Mouse (Mus musculus) spleen, postnatal 10 days (tissue): ENCODE data around the gene Kcnh2.

Experiments used
- DNase-seq, 2 experiments: peaks; one replicate each; pipeline ENCODE4 v3.0.0; 2021 to 2022; ENCODE audit warnings: low spot score in 2 of 2

The Kcnh2 gene

GRCm38 (mm10) chr5:24346313-24346712 is 5.1 kb downstream of the Kcnh2 start:
- DNase-seq = no peak

DNA sequence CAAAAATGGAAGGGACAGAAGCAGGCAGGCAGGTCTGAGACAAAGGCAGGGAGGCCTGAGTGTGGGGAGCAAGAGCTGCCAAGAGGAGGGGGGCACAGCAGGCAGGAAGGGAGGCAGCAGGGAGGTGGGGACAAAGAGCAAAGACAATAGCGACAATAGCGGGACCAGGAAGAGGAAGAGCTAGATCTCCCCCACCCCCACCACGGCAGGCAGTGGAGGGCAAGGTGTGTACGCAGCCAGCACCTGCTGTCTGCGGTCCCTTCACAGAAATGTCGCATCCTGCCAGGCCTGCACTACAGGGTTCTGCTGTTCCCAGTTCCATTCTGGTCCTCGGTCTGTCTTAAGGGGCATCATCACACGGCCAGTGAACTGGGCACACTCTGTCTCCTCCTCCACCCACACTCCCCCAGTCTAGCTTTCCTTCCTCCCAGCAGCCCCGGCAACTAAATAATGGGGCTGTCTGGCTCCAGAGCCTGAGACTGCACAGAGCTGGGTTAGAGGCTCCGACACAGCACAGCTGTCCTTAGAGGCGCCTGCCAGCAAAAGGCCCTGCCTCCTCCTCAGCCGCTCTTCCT is 6.8 kb downstream of the Kcnh2 start:
- peak in 1 of 2 experiments; percentile 51 for DNase-seq

DNA sequence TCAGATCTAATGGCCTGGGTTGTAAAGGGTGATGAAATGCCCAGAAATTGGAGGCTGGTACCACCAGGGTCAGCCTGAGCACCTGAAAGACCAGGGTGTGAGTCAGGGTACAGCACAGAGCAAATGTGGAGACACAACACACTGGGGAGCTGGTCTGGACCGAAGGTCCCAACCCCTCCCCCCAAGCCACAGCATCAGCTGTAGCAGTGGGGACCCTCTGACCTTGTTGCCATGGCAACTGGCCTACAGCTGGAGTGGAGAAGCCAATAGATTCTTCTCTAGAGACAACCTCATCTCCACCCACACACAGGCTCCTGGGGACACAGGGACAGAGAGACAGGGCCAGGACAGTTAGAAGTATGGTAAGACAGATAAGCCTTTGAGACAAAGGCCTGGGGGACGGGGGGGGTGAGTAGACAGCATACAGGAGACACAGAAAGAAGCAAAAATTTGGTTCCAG is 7.4 kb downstream of the Kcnh2 start:
- no peak for DNase-seq

GRCm38 (mm10) chr5:24343379-24343778 is 8.0 kb downstream of the Kcnh2 start:
- DNase-seq = no peak

DNA sequence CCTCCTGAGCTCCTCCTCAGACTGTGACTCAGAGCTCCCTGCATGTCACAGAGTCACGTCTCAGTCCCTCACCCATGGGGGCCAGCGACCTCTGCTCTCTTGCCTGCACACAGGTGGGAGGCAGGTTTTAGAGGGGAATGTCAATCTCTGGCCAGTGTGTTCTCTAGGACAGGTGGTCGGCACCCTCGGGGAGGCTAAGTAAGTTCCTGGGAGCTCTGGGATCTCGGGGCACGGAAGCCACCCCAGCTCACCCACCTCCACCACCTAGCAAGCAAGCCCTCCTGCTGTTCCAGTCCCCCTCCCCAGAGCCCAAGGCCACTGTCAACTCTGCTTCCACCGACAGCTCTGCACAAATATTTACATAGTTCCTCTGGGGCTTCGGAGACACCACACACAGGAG is 8.4 kb downstream of the Kcnh2 start:
- no peak for DNase-seq

- DNase-seq = no peak
Measured at GRCm38 (mm10) chr5:24342205-24342963, 9.0 kb downstream of the Kcnh2 start.

- DNase-seq = no peak
Measured at GRCm38 (mm10) chr5:24337821-24338220, 13.6 kb downstream of the Kcnh2 start.

DNA sequence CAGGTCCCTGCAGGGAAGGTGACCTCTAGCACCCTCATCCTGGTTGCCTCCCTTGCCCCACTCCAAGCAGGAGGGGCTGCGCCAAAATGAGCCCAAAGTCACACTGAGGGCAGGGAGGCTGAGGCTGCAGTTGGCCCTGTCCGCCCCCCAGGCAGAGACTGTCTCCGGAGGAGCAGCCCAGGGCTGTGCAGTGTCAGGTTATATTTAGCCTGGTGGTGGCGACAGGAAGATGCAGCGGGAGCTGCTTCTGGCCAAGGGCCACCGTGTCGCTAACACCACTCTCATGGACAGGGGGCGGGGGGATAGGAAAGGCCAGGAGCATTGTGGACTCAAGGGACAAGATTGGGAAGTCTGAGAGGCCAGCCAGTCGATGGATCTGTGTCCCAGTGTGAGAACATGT is 14.0 kb downstream of the Kcnh2 start:
- DNase-seq = no peak

- DNase-seq = peak in 1 of 2 experiments; percentile 34
Measured at GRCm38 (mm10) chr5:24335888-24336511, 15.4 kb downstream of the Kcnh2 start.

GRCm38 (mm10) chr5:24334749-24335148 is 16.7 kb downstream of the Kcnh2 start:
- DNase-seq = no peak

DNA sequence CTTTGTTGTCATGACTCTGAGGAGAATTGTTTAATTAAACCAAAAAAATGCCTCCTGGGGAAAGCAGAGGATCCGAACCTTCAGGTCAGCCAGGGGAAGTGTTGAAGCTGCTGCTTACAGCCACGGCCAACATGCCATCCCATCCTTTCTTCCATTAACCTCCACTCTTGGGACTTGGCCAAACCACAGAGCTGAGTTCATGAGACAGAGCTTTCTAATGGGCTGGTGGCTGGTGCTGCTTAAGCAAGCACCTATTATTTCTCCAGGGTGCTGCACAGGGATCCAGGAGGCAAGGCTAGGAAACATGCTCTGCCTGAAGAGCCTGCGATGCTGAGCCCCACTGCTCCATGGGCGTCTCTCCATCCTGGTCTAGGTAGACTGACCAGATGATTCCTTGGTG is 19.0 kb downstream of the Kcnh2 start:
- no peak for DNase-seq

DNA sequence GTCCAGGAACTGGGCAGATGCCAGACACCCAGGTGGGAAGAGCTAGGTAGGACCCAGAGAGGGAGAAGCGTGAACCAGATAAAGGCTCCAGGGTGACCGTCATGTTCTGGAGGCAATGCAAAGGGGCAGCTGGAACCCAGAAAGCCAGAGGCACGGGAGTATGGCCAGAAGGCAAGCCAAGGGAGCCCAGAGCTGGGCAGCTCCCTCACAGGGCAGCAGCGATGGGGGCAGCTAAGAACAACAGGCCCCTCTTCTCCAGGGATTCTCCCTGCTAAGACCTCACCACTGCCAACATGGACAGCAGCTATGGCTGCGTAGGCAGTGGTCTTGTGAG is 21.5 kb downstream of the Kcnh2 start:
- DNase-seq = no peak

- no peak for DNase-seq
Measured at GRCm38 (mm10) chr5:24329212-24329964, 22.0 kb downstream of the Kcnh2 start.

DNA sequence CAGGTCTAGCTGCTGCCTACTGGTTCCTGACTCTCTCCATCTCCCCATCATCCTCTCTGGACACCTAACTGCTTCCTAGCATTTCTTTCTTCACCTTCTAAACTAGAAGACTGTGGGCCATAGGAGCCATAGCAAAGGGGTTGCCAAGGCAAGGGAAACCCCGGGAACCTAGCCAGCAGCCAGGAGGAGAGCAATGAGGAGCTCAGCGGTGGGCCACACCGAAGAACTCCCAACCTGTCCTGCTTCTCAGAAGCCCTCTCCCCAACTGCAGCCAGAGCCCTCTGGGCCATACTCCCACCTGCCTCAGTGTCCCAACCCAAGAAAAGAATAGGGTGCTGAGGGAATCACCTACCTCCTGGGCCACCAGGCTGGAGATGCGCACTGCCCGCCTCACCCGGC is 22.6 kb downstream of the Kcnh2 start:
- DNase-seq = no peak

GRCm38 (mm10) chr5:24326842-24327417 is 24.5 kb downstream of the Kcnh2 start:
- no peak for DNase-seq

- no peak for DNase-seq
Measured at GRCm38 (mm10) chr5:24326166-24326841, 25.1 kb downstream of the Kcnh2 start.

GRCm38 (mm10) chr5:24325251-24325650 is 26.2 kb downstream of the Kcnh2 start:
- no peak for DNase-seq

DNA sequence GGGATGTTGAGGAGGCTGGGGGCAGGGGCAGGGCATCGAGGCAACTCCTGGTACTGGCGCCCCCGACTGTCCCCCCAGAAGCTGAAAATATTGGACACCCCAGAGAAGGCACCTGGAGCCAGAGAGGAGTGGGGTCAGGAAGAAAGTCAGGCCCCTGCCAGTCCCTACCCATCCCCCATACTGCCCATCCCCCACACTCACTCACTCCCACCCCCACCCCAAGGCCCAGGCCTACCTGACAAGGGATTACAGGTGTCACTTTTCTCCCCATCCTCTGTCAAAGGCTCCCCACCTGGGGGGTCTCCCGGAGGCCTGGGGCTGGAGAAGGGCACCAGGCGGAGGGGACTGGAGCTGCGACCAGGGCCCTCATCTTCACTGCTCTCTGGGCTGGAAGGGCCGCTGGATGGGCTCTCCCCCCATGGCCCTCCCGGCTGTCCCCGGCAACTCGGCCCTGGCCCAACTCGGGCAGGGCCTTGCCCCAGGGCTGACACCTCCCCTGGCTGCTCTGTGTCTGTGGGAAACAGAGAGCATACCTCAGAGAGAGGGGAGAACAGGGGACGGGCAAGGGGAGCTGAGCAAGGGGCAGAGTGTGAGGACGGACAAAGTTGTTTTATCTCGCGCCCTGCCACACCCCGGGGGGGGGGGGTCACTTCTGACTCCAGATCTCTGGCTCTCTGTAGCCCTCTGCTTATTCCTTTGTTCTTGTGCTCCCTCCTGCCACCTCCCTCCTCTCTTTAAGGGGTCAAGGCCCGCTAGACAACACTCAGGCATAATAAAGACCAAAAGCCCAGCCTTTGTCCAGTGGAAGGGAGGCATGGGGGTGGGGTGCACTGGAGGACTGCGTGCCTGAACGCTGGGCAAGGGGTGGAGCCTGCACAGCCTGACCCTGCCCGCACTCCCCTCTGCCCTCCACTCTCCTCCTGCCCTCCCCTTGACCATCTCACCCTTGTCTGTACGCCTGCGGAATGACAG is 29.4 kb downstream of the Kcnh2 start:
- DNase-seq = no peak

DNA sequence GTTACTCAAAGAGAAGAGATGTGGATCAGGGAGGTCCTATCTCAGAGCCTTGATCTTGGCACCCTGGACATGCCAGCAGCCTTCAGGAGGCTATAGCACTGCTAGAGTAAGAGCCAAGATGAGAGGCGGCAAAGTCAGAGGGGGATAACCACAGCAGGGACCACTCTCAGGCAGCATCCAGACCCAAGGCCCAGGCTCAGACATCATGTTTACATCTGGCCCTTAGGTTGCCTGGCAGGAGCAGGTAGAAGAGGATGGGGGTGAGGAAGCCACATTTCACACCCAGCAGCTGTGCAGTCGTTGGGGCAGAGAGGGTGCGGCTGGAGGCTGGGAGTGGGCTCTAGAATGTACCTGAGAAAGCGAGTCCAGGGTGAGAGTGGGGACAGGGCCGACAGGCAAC is 30.5 kb downstream of the Kcnh2 start:
- DNase-seq = no peak

DNA sequence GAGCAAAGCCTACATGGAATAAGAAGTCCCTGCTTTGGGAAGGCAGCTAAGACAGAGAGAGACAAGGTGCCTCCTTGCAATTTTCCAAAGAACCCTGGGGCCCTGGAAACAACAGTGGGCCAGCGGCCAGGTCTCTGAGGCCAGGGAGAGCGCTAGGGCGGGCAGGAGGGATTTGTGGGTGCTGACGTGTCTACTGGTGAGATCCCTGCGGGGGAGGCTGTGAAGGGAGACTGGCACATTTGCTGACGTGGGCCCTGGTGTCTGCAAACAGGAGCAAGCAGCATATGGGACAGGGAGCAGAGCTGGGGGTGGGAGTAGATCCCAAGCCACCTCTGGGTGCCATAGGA is 31.0 kb downstream of the Kcnh2 start:
- DNase-seq = no peak
